In the genomic region with DNA sequence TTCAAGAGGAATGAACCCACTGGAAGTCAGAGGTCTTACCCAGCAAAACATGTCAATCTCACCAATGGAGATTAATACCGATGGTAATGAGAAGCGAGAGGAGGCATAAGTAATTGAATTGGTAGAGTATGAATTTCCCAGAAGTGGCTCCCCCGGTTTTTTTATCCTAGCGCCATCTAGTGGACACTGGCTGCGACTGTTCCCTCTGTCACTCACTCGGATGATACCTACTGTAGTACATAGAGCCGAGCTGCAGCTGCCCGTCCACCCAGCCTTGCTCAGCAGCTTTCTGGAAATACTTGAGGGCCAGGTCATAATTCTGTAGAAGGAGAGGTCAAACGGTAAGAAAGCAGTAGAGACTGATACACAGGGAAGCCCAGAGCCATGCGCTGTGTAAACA, we compare ENCODE assay signal across 7 mouse cellular contexts. TPM values are rescaled to one million over a fixed set of nuclear protein-coding genes. Genes with fewer than 3 reads are reported as not detected.
A peak's percentile ranks its signal among the peaks of the same experiment; 100 is the strongest.
DNase-seq lines count a peak whose midpoint lies in the region; ATAC-seq and TF ChIP-seq lines count a peak whose summit lies in the region.

No protein-coding gene starts in this region.

- no peak overlapping the region for H3K9ac ChIP-seq in MEL (ENCODE audit: control insufficient read depth, low read depth, low read length, poor library complexity, severe bottlenecking)
- H3K9ac ChIP-seq in hindbrain, embryonic 16.5 days (ENCODE audit: low read depth, low read length): no peak overlapping the region

- H3K4me2 ChIP-seq in hindbrain, embryonic 16.5 days (ENCODE audit: low read length): no peak overlapping the region

- peaks cover 0 to 8% of the 10 kb centered on the region in 2 experiments; a peak in 2 of 4 replicates for H3K36me3 ChIP-seq in MEL (ENCODE audit: control insufficient read depth in 1 of 2, insufficient read depth in 2 of 2, low read length in 2 of 2)
- peaks cover 45% of the 10 kb centered on the region for H3K36me3 ChIP-seq in hindbrain, embryonic 16.5 days (ENCODE audit: control insufficient read depth, insufficient read depth, low read length)

- no peaks in the 10 kb centered on the region for H3K79me2 ChIP-seq in MEL (ENCODE audit: control insufficient read depth, insufficient read depth, low read length, poor library complexity)

- no peak for TF ChIP-seq EP300 in MEL (IDR thresholded peaks at IDR 0.05; ENCODE audit: low read depth in 1 of 2, low read length in 2 of 2)

- peak; percentile 68 for DNase-seq in MEL (ENCODE audit: low read depth, low spot score)
- peak; percentile 47 for DNase-seq in brain, adult 2 months (ENCODE audit: low read depth, low spot score)
- peak; percentile 54 to 59 for DNase-seq in layer of hippocampus, postnatal 14 days (ENCODE audit: low spot score in 2 of 2)
- DNase-seq in lung, postnatal 4 days: peak; percentile 32 to 65
- DNase-seq in right cerebral cortex, adult 2 months (ENCODE audit: low spot score in 2 of 2): peak; percentile 47 to 72

- H3K4me3 ChIP-seq in MEL (ENCODE audit: control insufficient read depth in 1 of 2, insufficient read depth in 1 of 2, low read depth in 2 of 2, low read length in 2 of 2): no peak overlapping the region
- no peak overlapping the region for H3K4me3 ChIP-seq in hindbrain, embryonic 16.5 days (ENCODE audit: low read length)

- no peak overlapping the region for H3K27ac ChIP-seq in MEL (ENCODE audit: control insufficient read depth, low read depth, low read length)
- H3K27ac ChIP-seq in hindbrain, embryonic 16.5 days (ENCODE audit: low read depth, low read length): no peak overlapping the region

- H3K4me1 ChIP-seq in MEL (ENCODE audit: control insufficient read depth in 1 of 2, insufficient read depth in 2 of 2, low read length in 2 of 2): no peaks in the 10 kb centered on the region
- no peaks in the 10 kb centered on the region for H3K4me1 ChIP-seq in hindbrain, embryonic 16.5 days (ENCODE audit: control insufficient read depth, insufficient read depth, low read depth, low read length)

- H3K27me3 ChIP-seq in MEL (ENCODE audit: control insufficient read depth in 1 of 2, insufficient read depth in 2 of 2, low read length in 2 of 2): no peaks in the 10 kb centered on the region
- no peaks in the 10 kb centered on the region for H3K27me3 ChIP-seq in hindbrain, embryonic 16.5 days (replicated peaks; ENCODE audit: control insufficient read depth, insufficient read depth, low read length)

- WGBS in hindbrain, embryonic 16.5 days: 29% methylated on average over 10 of the region's 10 CpGs

- 0 out of 2 replicates have a peak, but pooled peaks have one; percentile 65 for ATAC-seq in erythroid progenitor cell, adult 5-6 weeks (replicated peaks; ENCODE audit: low FRiP score, poor library complexity, severe bottlenecking)
- ATAC-seq in hindbrain, embryonic 16.5 days: peak; percentile 72

- H3K9me3 ChIP-seq in MEL (replicated peaks; ENCODE audit: insufficient read depth, low read length): no peaks in the 10 kb centered on the region
- H3K9me3 ChIP-seq in hindbrain, embryonic 16.5 days (ENCODE audit: control insufficient read depth, low read length): no peaks in the 10 kb centered on the region

- no peak for TF ChIP-seq POLR2A in MEL (IDR thresholded peaks at IDR 0.05; ENCODE audit: control insufficient read depth in 1 of 2, insufficient read depth in 1 of 2, low read depth in 1 of 2, low read length in 2 of 2, poor library complexity in 1 of 2)

- TF ChIP-seq RAD21 in MEL (IDR thresholded peaks at IDR 0.05; ENCODE audit: low read depth, low read length): no peak; the same call in none of the 2 replicates

- TF ChIP-seq CTCF in MEL (IDR thresholded peaks at IDR 0.05 in 2 of 3, conservative IDR thresholded peaks at IDR 0.05 in 1 of 3; ENCODE audit: control insufficient read depth in 1 of 3, insufficient read depth in 1 of 3, low read depth in 2 of 3, low read length in 3 of 3, poor library complexity in 1 of 3, severe bottlenecking in 1 of 3): peak; percentile 58 to 65 (median 61)

TF ChIP-seq in MEL, 35 proteins besides CTCF, POLR2A, EP300 and RAD21:
- TF ChIP-seq MAZ (IDR thresholded peaks at IDR 0.05; ENCODE audit: low read depth, low read length): 0 out of 2 replicates have a peak, but pooled peaks have one; percentile 38
- 0 out of 2 replicates have a peak, but pooled peaks have one; percentile 15 for TF ChIP-seq ZC3H11A (IDR thresholded peaks at IDR 0.05; ENCODE audit: low read depth, low read length)
- TF ChIP-seq SMC3 (IDR thresholded peaks at IDR 0.05; ENCODE audit: low read depth, low read length): peak; percentile 53
- no peak for TF ChIP-seq TAL1 (IDR thresholded peaks at IDR 0.05; ENCODE audit: low read length)
- TF ChIP-seq BHLHE40 (IDR thresholded peaks at IDR 0.05; ENCODE audit: borderline replicate concordance, low read depth, low read length): 0 out of 2 replicates have a peak, but pooled peaks have one; percentile 19

RNA-seq across cellular contexts. Expression of a gene that starts 27.8 kb away (rescaled TPM):
- not detected in 2 replicates for total RNA-seq in MEL (2012; rRNA removed)
- polyA plus RNA-seq in MEL (2012; ENCODE audit: insufficient read depth in 1 of 2, insufficient read length in 2 of 2, low read depth in 1 of 2, low replicate concordance in 2 of 2, missing spikeins in 1 of 2): not detected
- 0.84 TPM in 1 of 2 replicates, not detected in the other for total RNA-seq in erythroid progenitor cell, adult 5-6 weeks (2015; ENCODE audit: low replicate concordance)
- 0.90 and 1.1 TPM in 2 replicates for total RNA-seq in erythroid progenitor cell, adult 5-6 weeks (2017; ENCODE audit: low replicate concordance)
- 7.1 and 8.0 TPM in 2 replicates for polyA plus RNA-seq in hindbrain, embryonic 16.5 days (2015; fragmentation: Nextera tagmentation; extraction: Ambion mirVana)
- 10 to 100 TPM; 24.7 to 33.3 TPM for total RNA-seq in layer of hippocampus, postnatal 14 days (2021)

RNA-seq across cellular contexts. Expression of a gene that starts 33.0 kb away (rescaled TPM):
- total RNA-seq in MEL (2012; rRNA removed): 29.6 and 35.6 TPM in 2 replicates
- polyA plus RNA-seq in MEL (2012; ENCODE audit: insufficient read depth in 1 of 2, insufficient read length in 2 of 2, low read depth in 1 of 2, low replicate concordance in 2 of 2, missing spikeins in 1 of 2): 100 to 1,000 TPM in 1 of 2 experiments, 10 to 100 TPM in 1; 32.0 to 299 TPM
- 14.7 and 41.4 TPM in 2 replicates for total RNA-seq in erythroid progenitor cell, adult 5-6 weeks (2015; ENCODE audit: low replicate concordance)
- total RNA-seq in erythroid progenitor cell, adult 5-6 weeks (2017; ENCODE audit: low replicate concordance): 35.0 and 41.4 TPM in 2 replicates
- polyA plus RNA-seq in hindbrain, embryonic 16.5 days (2015; fragmentation: Nextera tagmentation; extraction: Ambion mirVana): 92.4 and 94.8 TPM in 2 replicates
- total RNA-seq in layer of hippocampus, postnatal 14 days (2021): 100 to 1,000 TPM; 145 to 159 TPM

Comparison
In these comparisons a context has a peak if more than half of its experiments do, and no peak if none do; other contexts are left out.
1. RNA of a gene that starts 27.8 kb away (total RNA-seq): 24.7 to 33.3 TPM in layer of hippocampus, postnatal 14 days; 0.84 to 1.1 TPM in erythroid progenitor cell, adult 5-6 weeks and not detected in MEL; every median in the first group is over 10 times any median in the second.
2. Peak in every context shown above with its lines, with median percentiles within 50 percentile points of each other: DNase-seq.